Mouse (Mus musculus): ENCODE measurements around the gene Polr2c. TPM values are rescaled to one million over a fixed set of nuclear protein-coding genes. Genes with fewer than 3 reads are reported as not detected.
"Not testable (repeated sequence)": the region's sequence is repeated elsewhere in the genome, so short reads cannot be mapped to it uniquely, and the experiment has no call there.

The Polr2c gene
- polyA plus RNA-seq, 1 experiment from 2014 or later: 118 TPM

DNA sequence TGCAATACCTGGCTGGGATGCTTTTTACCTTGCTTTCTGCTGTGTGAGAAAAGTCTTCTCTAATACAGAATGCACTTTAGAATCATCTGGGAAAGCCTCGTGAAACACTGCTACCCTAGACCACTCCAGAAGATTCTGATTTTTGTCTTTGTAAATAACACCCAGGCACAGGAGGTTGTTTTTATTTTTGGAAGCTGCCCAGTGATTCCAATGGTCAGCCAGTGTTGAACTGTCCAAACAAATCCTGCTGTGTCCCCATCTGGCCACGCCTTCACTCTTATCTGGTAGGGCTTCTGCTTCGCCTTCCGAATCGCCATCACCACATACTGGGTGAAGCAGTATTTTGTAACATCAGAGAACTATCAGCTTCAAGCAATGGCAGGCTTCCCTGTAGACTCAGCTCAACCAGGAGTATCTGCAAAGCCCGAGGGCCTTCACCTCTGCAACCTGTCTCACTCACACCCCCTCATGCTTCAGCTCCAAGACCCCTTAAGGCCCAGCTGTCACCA, 37.5 kb upstream of the Polr2c start:
- H3K4me2 ChIP-seq (ENCODE audit: low read depth, low read length): no peak overlapping the region
- no peak for ATAC-seq (ENCODE audit: low read depth)

DNA sequence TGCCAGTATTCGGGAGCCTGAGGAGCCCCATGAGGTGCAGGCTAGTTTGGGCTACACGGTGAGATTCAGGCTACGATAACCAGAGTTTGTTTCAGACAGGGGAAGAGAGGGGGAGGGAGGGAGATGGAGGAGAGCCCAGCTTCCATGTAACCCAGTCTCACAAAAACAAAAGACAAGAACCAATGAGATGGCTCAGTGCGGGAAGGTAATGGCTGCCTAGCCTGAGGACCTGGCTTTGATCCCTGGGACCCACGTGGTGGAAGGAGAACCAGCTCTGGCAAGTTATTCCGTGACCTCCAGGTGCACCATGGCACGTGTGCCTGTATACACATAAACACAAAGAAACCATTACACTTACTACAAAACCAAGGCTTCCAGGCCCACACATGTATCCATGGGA, 36.7 kb upstream of the Polr2c start:
- H3K4me2 ChIP-seq (ENCODE audit: low read depth, low read length): no peak overlapping the region
- ATAC-seq (ENCODE audit: low read depth): no peak
- H3K9ac ChIP-seq (replicated peaks; ENCODE audit: low read depth, low read length): no peak overlapping the region
- no peak overlapping the region for H3K4me3 ChIP-seq (ENCODE audit: low read depth, low read length)
- no peaks in the 10 kb centered on the region for H3K4me1 ChIP-seq (ENCODE audit: control insufficient read depth, insufficient read depth, low read length)
- no peaks in the 10 kb centered on the region for H3K27me3 ChIP-seq (ENCODE audit: control insufficient read depth, insufficient read depth, low read length)
- 89% methylated on average over 7 of the region's 7 CpGs for WGBS
- H3K27ac ChIP-seq (ENCODE audit: low read depth, low read length): no peak overlapping the region
- peaks cover 22% of the 10 kb centered on the region for H3K36me3 ChIP-seq (ENCODE audit: control insufficient read depth, insufficient read depth, low read length)
- no peaks in the 10 kb centered on the region for H3K9me3 ChIP-seq (ENCODE audit: control insufficient read depth, low read length)

More for the DNA sequence above, 37.5 kb upstream of the Polr2c start:
- no peaks in the 10 kb centered on the region for H3K4me1 ChIP-seq (ENCODE audit: control insufficient read depth, insufficient read depth, low read length)
- H3K27me3 ChIP-seq (ENCODE audit: control insufficient read depth, insufficient read depth, low read length): no peaks in the 10 kb centered on the region
- 83% methylated on average over 6 of the region's 6 CpGs for WGBS
- H3K9me3 ChIP-seq (ENCODE audit: control insufficient read depth, low read length): no peaks in the 10 kb centered on the region
- no peak overlapping the region for H3K27ac ChIP-seq (ENCODE audit: low read depth, low read length)
- peaks cover 17% of the 10 kb centered on the region for H3K36me3 ChIP-seq (ENCODE audit: control insufficient read depth, insufficient read depth, low read length)
- H3K4me3 ChIP-seq (ENCODE audit: low read depth, low read length): no peak overlapping the region
- no peak overlapping the region for H3K9ac ChIP-seq (replicated peaks; ENCODE audit: low read depth, low read length)

DNA sequence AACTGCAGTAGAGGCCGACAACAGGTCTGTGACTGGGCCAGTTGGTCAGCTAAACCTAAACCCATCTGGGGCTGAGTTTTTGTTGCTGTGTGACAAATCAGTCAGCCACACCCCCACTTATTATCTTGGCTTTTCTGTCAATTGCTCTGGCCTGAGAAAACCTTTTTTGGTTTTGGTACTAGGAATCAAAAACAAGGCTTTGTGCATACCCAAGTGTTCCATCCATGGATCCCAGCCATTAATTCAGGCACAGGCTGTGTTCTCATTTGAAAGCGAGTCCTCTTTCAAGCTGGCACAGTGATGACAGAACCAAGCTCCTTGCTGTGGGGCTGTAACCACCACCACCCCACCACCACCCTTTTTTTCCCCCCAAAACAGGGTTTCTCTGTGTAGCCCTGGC, 35.9 kb upstream of the Polr2c start:
- H3K9me3 ChIP-seq (ENCODE audit: control insufficient read depth, low read length): no peaks in the 10 kb centered on the region
- H3K4me3 ChIP-seq (ENCODE audit: low read depth, low read length): no peak overlapping the region
- 100% methylated on average over 2 of the region's 2 CpGs for WGBS
- H3K27ac ChIP-seq (ENCODE audit: low read depth, low read length): no peak overlapping the region
- H3K9ac ChIP-seq (replicated peaks; ENCODE audit: low read depth, low read length): no peak overlapping the region
- H3K4me2 ChIP-seq (ENCODE audit: low read depth, low read length): no peak overlapping the region
- H3K36me3 ChIP-seq (ENCODE audit: control insufficient read depth, insufficient read depth, low read length): peaks cover 22% of the 10 kb centered on the region
- no peaks in the 10 kb centered on the region for H3K4me1 ChIP-seq (ENCODE audit: control insufficient read depth, insufficient read depth, low read length)
- no peaks in the 10 kb centered on the region for H3K27me3 ChIP-seq (ENCODE audit: control insufficient read depth, insufficient read depth, low read length)
- ATAC-seq (ENCODE audit: low read depth): no peak

DNA sequence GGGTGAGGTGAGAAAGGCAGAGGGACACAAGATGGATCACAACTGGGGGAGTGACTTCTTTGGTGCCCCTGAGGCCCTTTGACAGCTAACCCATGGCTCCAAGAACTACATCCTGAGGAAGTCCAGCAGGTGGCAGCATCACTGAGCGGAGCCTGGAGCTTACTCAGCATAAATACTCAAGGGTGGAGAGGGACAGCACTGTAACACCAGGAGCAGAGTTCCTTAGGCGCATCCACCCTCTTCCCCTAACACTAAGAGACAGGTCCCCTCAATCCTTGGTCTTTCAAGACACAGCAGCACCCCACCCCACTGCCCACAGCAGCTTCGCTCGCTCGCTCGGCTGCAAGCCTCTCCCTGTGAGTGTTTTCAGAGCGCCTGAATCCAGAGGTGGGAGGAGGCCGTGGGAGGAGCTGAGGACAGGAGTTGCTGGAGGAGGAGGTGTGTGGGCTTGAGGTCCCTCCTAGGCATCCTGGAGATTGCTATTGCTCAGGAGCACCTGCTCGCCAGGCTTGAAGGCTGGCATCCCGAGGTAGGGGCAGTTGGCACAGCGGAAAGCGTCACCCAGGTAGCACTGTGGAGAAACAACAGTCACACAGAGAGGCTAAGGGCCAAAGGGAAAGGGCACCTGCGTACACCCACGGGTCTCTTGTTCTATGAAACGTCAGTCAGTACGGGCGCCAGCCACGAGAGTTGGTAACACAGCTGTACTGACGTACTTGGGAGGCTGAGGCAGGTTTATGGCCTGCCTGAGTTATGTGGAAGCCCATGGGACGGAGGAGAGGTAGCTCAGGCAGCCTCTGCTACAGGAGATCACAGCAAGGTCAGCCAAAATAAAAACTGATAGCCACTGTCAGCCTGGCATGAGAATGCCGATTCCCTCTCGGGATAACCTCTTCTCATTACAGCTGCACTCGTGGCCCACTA, 34.4 kb upstream of the Polr2c start:
- H3K4me2 ChIP-seq (ENCODE audit: low read depth, low read length): no peak overlapping the region
- no peaks in the 10 kb centered on the region for H3K9me3 ChIP-seq (ENCODE audit: control insufficient read depth, low read length)
- no peaks in the 10 kb centered on the region for H3K27me3 ChIP-seq (ENCODE audit: control insufficient read depth, insufficient read depth, low read length)
- no peaks in the 10 kb centered on the region for H3K4me1 ChIP-seq (ENCODE audit: control insufficient read depth, insufficient read depth, low read length)
- H3K4me3 ChIP-seq (ENCODE audit: low read depth, low read length): no peak overlapping the region
- peak; percentile 77; the same call in 1 of the 2 replicates for ATAC-seq (ENCODE audit: low read depth)
- WGBS: 77% methylated on average over 23 of the region's 23 CpGs
- H3K36me3 ChIP-seq (ENCODE audit: control insufficient read depth, insufficient read depth, low read length): peaks cover 30% of the 10 kb centered on the region
- no peak overlapping the region for H3K27ac ChIP-seq (ENCODE audit: low read depth, low read length)
- H3K9ac ChIP-seq (replicated peaks; ENCODE audit: low read depth, low read length): no peak overlapping the region

DNA sequence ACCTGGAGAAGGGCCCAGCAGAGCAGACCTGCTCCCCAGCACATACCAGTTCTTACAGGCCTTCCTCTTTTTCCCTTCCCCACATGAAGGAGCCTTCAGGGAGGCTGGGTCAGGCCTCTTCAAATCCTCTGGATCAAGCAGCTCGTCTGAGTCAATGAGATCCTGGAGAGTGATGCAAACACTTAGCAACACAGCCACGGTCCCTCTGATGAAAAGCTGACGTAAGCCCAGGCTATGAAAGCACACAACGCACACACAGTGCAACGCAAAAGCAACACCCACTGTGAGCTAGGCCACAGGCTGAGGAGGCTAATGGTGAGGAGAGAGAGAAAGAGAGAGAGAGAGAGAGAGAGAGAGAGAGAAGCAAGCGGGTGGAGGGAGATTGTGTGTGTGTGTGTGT, 32.1 kb upstream of the Polr2c start:
- Histone ChIP-seq H3K9ac (replicated peaks; ENCODE audit: low read depth, low read length) (no peak overlapping the region), H3K27me3 (ENCODE audit: control insufficient read depth, insufficient read depth, low read length) (no peaks in the 10 kb centered on the region), H3K9me3 (ENCODE audit: control insufficient read depth, low read length) (no peaks in the 10 kb centered on the region), H3K27ac (ENCODE audit: low read depth, low read length) (no peak overlapping the region), H3K4me3 (ENCODE audit: low read depth, low read length) (no peak overlapping the region), H3K4me1 (ENCODE audit: control insufficient read depth, insufficient read depth, low read length) (no peaks in the 10 kb centered on the region), H3K4me2 (ENCODE audit: low read depth, low read length) (no peak overlapping the region), H3K36me3 (ENCODE audit: control insufficient read depth, insufficient read depth, low read length) (peaks cover 30% of the 10 kb centered on the region)
- 90% methylated on average over 6 of the region's 6 CpGs for WGBS
- no peak for ATAC-seq (ENCODE audit: low read depth)

DNA sequence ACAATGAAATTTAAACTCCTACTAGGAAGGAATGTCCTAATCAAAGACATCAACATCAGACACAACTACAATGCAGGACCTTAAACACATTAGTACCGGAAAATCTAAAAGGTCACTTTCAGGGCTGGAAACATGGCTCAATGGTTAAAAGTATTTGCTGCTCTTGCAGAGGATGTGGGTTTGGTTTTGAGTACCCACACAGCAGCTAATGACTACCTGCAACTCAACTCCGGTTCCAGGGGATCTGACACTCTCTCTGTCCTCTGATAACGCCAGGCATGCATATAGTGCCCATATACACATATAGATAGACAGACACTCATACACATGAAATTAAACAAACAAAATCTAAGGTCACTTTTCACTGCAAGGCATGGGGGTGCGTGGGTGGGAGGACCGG, 31.0 kb upstream of the Polr2c start:
- H3K36me3 ChIP-seq (ENCODE audit: control insufficient read depth, insufficient read depth, low read length): peaks cover 30% of the 10 kb centered on the region
- WGBS: 99% methylated on average over 5 of the region's 5 CpGs
- no peak overlapping the region for H3K27ac ChIP-seq (ENCODE audit: low read depth, low read length)
- H3K9me3 ChIP-seq (ENCODE audit: control insufficient read depth, low read length): no peaks in the 10 kb centered on the region
- no peak overlapping the region for H3K4me2 ChIP-seq (ENCODE audit: low read depth, low read length)
- H3K4me1 ChIP-seq (ENCODE audit: control insufficient read depth, insufficient read depth, low read length): no peaks in the 10 kb centered on the region
- H3K9ac ChIP-seq (replicated peaks; ENCODE audit: low read depth, low read length): no peak overlapping the region
- H3K4me3 ChIP-seq (ENCODE audit: low read depth, low read length): no peak overlapping the region
- no peak for ATAC-seq (ENCODE audit: low read depth)
- no peaks in the 10 kb centered on the region for H3K27me3 ChIP-seq (ENCODE audit: control insufficient read depth, insufficient read depth, low read length)

DNA sequence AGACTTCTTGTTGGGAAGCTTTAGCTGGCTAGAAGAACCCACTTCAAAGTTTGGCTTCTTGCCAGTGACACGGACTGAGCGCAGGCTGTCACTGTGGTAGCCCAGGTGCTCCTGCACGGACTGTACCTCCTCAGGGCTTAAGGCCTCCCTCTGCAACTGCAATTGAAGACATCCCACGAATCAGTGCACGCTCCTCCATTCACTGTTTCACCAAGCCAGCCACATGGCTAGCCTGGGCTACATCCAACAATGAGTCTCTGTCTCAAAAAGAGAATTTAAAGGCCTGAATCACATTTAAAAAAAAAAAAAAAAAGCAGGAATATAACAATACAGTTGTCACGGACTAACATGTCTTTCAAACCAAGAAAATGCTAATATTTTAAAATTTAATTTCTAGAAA, 29.0 kb upstream of the Polr2c start:
- H3K27ac ChIP-seq (ENCODE audit: low read depth, low read length): no peak overlapping the region
- peaks cover 23% of the 10 kb centered on the region for H3K36me3 ChIP-seq (ENCODE audit: control insufficient read depth, insufficient read depth, low read length)
- H3K4me2 ChIP-seq (ENCODE audit: low read depth, low read length): no peak overlapping the region
- no peaks in the 10 kb centered on the region for H3K9me3 ChIP-seq (ENCODE audit: control insufficient read depth, low read length)
- no peak overlapping the region for H3K9ac ChIP-seq (replicated peaks; ENCODE audit: low read depth, low read length)
- no peak overlapping the region for H3K4me3 ChIP-seq (ENCODE audit: low read depth, low read length)
- no peaks in the 10 kb centered on the region for H3K4me1 ChIP-seq (ENCODE audit: control insufficient read depth, insufficient read depth, low read length)
- no peaks in the 10 kb centered on the region for H3K27me3 ChIP-seq (ENCODE audit: control insufficient read depth, insufficient read depth, low read length)
- 90% methylated on average over 6 of the region's 6 CpGs for WGBS
- ATAC-seq (ENCODE audit: low read depth): no peak

DNA sequence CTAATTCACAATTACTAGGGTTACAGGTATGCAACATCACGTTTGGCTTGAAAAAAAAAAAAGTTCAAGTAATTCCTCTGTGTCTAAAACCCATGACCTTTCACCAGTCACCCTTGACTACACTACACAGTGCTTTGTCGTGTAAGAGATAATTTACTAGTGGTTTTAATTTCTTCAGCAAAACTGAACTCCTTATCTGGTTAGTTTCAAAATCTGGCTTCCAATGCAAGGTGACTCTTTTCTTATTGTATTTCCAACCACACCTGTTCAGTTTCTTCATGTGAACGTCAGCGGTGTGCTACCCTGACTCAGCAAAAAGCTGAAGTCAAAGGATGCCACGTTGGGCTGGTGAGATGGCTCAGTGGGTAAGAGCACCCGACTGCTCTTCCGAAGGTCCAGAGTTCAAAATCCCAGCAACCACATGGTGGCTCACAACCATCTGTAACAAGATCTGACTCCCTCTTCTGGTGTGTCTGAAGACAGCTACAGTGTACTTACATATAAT, 23.3 kb upstream of the Polr2c start:
- H3K36me3 ChIP-seq (ENCODE audit: control insufficient read depth, insufficient read depth, low read length); H3K9ac ChIP-seq (replicated peaks; ENCODE audit: low read depth, low read length); H3K9me3 ChIP-seq (ENCODE audit: control insufficient read depth, low read length); H3K27ac ChIP-seq (ENCODE audit: low read depth, low read length); H3K27me3 ChIP-seq (ENCODE audit: control insufficient read depth, insufficient read depth, low read length); ATAC-seq (ENCODE audit: low read depth); H3K4me1 ChIP-seq (ENCODE audit: control insufficient read depth, insufficient read depth, low read length); H3K4me2 ChIP-seq (ENCODE audit: low read depth, low read length); H3K4me3 ChIP-seq (ENCODE audit: low read depth, low read length): not testable (repeated sequence)
- WGBS: 86% methylated on average over 7 of the region's 7 CpGs

DNA sequence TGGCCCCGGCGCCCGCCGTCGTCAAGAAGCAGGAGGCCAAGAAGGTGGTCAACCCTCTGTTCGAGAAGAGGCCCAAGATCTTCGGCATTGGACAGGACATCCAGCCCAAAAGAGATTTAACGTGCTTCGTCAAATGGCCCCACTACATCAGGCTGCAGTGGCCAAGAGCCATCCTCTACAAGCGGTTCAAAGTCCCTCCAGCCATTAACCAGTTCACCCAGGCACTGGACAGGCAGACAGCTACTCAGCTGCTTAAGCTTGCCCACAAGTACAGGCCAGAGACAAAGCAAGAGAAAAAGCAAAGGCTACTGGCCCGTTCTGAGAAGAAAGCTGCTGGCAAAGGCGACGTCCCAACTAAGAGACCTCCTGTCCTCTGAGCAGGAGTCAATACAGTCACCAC, 21.5 kb upstream of the Polr2c start:
- not testable (repeated sequence) for H3K27ac ChIP-seq (ENCODE audit: low read depth, low read length); H3K36me3 ChIP-seq (ENCODE audit: control insufficient read depth, insufficient read depth, low read length); H3K4me2 ChIP-seq (ENCODE audit: low read depth, low read length); H3K9ac ChIP-seq (replicated peaks; ENCODE audit: low read depth, low read length); H3K27me3 ChIP-seq (ENCODE audit: control insufficient read depth, insufficient read depth, low read length); H3K9me3 ChIP-seq (ENCODE audit: control insufficient read depth, low read length); H3K4me1 ChIP-seq (ENCODE audit: control insufficient read depth, insufficient read depth, low read length); H3K4me3 ChIP-seq (ENCODE audit: low read depth, low read length); ATAC-seq (ENCODE audit: low read depth)
- 96% methylated on average over 13 of the region's 13 CpGs for WGBS

Measured in neural tube, embryonic 14.5 days (tissue).